Mouse (Mus musculus): ENCODE data around the gene Cdc73. TPM values are rescaled to one million over a fixed set of nuclear protein-coding genes. Genes with fewer than 3 reads are reported as not detected.

The Cdc73 gene
- polyA plus RNA-seq (2015; fragmentation: Nextera tagmentation; extraction: Ambion mirVana): 13.6 and 17.4 TPM in 2 replicates

DNA sequence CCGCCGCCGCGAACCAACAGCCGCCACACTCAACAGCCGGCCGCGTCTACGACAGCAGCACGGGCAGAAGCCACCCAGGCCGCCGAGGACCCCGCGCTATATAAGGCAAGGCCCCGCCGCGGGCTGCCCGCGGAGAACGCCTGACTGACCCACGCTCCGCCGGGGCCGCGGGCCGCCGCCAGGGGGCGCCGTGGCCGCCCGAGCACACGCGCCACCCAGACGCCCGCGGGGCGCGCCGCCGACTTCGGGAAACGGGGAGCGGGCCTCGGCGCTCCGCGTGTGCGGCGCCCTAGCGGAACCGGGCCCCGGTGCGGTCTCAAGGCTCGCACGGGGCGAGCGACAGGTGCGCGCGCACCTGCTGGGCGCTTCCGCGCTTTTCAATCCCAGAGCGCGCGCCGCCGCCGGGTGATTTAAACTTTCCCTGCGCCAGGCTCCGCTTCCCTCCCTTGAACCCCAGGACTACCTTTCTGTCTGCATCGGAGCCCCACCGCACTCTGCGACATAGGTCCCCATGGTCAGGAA, at the start of gene Cdc73:
Cdc73 (minus strand) TSS at position 153 of the 522 bp plus-strand sequence.

DNA sequence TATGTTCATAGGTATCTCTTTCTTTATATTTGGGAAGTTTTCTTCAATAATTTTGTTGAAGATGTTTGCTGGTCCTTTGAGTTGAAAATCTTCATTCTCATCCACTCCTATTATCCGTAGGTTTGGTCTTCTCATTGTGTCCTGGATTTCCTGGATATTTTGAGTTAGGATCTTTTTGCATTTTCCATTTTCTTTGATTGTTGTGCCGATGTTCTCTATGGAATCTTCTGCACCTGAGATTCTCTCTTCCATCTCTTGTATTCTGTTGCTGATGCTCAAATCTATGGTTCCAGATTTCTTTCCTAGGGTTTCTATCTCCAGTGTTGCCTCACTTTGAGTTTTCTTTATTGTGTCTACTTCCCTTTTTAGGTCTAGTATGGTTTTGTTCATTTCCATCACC, 13.3 kb upstream of the Cdc73 start, which contains the start of gene Glrx2:
Glrx2 (plus strand) TSS at position 301 of the 400 bp plus-strand sequence.

DNA sequence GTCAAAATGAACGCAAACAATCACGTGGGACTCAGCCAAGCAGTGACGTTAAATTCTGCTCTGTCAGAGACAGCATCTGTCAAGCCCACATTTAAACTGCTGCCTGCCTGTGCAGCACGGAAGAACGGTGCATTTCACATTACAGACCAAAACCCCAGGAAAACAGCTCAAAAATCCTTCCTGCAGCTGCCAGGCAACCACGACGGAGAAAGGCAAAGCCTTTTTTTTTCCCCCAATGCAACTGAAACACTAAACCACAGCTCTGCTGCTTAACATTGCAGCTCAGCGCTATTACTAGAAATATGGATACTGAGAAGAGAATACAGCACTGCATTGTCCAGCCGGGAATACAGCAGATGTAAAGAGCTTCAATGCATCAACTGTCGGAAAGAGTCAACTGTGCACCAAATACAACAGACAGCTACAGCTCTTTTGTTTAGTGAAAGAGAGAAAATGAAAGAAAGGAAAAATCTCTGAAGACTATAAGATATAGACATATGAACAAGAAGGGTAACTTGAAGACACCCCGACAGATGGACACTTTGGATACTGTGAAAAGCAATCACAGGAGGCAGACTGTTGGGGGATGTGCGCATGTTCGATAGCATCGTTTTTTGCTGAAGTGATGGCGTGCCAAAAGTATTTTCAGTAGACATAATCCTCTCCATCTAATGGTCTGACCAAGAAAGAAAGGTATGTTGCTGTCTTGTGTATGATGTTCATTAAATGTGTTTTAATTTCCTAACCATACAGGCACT, 61.9 kb downstream of the Cdc73 start, which contains the start of gene B3galt2:
B3galt2 (plus strand) TSS at position 15 of the 758 bp plus-strand sequence.

Other genes starting within 250 kb of the Cdc73 start
- 0.06 and 0.10 TPM in 2 replicates for gene B3galt2, start 62.2 kb downstream of the Cdc73 start, polyA plus RNA-seq (2015; fragmentation: Nextera tagmentation; extraction: Ambion mirVana)
- 111 and 132 TPM in 2 replicates for gene Glrx2, start 13.4 kb upstream of the Cdc73 start, polyA plus RNA-seq (2015; fragmentation: Nextera tagmentation; extraction: Ambion mirVana)
- gene Trove2, start 74.2 kb upstream of the Cdc73 start, polyA plus RNA-seq (2015; fragmentation: Nextera tagmentation; extraction: Ambion mirVana): 6.7 and 7.8 TPM in 2 replicates
- gene Uchl5, start 74.4 kb upstream of the Cdc73 start, polyA plus RNA-seq (2015; fragmentation: Nextera tagmentation; extraction: Ambion mirVana): 46.1 and 46.8 TPM in 2 replicates

Data from urinary bladder, postnatal 0 days (tissue).